Mouse (Mus musculus): Measurements from ENCODE around the gene Uggt2. TPM values are rescaled to one million over a fixed set of nuclear protein-coding genes. Genes with fewer than 3 reads are reported as not detected.

Gene Uggt2
- 2.2 and 2.5 TPM in 2 replicates for polyA plus RNA-seq (2012; rRNA removed)

DNA sequence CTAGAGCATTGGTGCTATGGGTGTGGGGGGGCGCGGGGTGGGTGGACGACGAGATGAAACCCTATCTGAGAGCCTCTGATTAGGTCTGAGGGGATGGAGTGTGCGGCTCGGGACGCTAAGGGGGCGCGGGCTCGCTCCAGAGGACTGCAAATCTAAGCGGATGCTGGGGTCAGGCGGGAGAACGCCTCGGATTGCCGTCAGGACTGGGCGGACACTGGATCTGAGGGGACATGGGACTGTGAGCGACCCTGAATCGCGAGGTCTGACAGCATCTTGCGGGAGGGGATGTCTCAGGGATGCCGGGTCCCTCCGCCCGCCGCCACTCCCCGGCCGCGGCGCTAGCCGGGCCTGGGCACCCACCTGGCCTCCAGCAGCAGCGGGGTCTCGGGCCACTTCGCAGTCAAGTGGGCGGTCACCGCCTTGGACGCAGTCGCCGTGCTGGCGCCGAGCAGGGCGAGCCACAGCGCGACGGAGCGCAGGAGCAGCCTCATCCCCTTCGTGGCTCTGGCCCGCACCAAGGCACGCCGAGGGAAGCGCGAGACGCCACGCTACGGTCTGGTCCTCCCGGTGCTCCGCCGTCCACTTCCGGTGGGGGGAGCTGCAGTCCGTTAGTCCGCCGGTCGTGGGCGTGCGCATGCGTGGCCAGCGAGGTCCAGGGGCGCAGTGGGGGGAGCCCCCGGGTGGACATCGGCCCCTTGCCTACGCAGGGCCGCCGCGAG lies at the start of gene Uggt2:
Gene Uggt2 (minus strand): TSS at position 580 of the 719 bp plus-strand sequence.

DNA sequence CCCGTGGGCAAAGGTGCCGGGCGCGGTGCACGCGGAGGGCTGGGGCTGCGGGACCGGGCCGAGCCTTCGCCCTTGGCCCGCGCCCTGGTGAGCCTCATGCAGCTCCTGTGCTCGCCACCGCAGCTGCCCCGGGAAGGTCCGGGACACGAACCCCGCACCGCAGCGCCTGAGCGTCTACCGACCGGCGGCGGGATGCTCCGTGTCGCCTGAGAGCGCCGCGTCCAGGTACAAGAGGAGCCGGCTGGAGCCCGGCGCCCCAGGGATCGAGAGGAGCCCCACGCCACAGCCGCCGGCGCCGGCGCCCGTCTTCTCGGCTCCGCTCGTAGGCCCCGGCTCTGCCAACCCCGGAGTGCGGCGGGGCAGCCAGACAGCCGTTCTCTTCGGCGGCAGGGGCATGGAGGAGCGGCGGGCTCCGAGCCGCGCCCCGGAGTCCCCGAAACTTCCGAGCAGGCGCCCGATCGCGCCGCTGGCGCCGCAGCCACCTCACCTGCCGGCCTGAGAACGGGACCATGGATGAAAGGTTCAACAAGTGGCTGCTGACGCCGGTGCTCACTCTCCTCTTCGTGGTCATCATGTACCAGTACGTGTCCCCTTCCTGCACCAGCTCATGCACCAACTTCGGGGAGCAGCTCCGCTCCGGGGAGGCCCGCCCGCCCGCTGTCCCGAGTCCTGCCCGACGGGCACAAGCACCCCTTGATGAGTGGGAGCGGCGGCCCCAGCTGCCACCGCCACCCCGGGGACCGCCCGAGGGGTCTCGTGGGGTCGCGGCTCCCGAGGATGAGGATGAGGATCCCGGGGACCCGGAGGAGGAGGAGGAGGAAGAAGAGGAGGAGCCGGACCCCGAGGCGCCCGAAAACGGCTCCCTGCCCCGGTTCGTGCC lies 38.9 kb upstream of the Uggt2 start, which contains the start of gene Hs6st3:
Gene Hs6st3 (plus strand): TSS at position 436 of the 880 bp plus-strand sequence.

DNA sequence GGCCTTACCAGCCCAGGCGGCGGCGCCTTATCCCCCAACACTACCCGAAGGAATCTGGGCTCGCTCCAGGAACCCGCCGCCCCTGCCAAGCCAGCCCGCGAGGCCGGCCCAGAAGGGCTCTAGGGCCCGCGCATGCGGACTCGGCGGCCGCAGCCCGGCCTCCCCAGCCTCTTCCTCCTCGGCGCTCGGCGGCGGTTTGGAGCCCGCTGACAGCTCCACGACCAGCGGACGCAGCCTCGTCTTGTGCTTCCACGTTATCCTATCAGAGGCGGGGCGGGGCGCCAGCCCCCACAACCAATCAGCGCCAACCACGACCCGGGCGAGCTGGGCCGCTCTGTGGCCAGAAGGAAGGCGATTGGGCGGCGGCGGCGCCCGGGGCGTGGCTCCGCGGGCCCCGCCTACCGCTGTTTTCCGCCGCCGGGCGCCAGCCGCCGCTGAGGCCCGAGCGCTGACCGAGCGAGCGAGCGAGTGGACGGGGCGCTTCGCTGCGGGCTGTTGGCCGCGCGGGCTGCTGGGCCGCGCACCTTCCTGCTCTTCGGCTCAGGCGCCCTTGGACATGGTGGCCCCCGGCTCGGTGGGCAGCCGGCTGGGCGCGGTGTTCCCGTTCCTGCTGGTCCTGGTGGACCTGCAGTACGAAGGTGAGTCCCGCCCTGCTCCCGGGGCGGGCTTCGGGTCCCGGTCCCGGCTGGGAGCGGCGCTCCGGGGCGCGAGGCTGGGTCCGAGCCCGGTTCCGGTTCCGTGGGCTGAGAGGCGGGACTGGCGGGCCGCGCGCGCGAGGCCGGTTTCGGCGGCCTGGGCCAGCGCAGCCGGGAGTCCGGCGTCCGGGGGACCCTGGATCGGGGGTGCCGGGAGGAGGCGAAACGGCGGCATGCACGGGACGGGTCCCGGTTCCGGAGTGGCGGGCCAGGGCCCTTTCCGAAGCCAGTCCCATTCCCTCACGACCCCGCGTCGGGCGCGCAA lies 161.4 kb downstream of the Uggt2 start, which contains the start of gene Dnajc3:
Gene Dnajc3 (plus strand): TSS at position 444 of the 960 bp plus-strand sequence.

Other genes starting within 250 kb of the Uggt2 start
- 0.91 and 1.3 TPM in 2 replicates for gene Dzip1, start 174.0 kb downstream of the Uggt2 start, polyA plus RNA-seq (2012; rRNA removed)
- 27.8 and 32.2 TPM in 2 replicates for gene Dnajc3, start 161.5 kb downstream of the Uggt2 start, polyA plus RNA-seq (2012; rRNA removed)
- gene Hs6st3, start 38.9 kb upstream of the Uggt2 start, polyA plus RNA-seq (2012; rRNA removed), result 0.02 and 0.05 TPM in 2 replicates

Measured in liver, embryonic 18 days (tissue).